In the genomic region with DNA sequence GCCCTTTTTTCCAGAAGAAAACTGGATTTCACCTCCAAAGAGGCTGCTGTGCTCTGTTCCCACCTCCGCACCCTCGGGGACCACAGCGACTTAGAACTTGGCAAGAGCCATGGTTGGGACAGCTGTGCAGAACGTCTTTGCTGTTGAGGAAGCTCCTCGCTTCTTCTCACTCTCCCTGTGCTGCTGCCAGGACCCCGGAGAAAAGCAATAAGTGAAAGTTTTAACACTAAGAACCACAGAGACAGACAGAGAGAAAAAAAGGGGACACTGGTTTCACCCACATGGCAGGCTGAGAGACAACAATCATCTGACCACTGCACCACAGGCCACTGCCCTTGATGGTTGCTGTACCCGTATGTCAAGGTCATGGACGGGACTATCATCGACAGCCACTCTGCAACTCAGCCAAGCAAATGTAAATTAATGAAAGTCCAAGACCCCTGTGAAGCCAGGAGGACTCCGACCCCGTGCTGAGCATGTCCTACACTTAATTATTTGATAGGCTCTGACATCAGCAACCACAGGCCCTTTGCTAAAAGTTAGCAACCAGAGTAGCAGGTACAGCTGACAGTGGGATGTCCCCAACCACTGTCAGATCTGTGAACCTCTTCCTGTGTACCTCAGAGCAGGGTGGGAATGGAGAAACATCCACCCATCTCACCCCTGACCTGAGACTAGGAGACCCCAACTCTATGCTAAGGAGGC, we compare ENCODE assay signal across 21 mouse cellular contexts.
A peak's percentile ranks its signal among the peaks of the same experiment; 100 is the strongest.
DNase-seq lines count a peak whose midpoint lies in the region; ATAC-seq and TF ChIP-seq lines count a peak whose summit lies in the region.
"Had no signal": no experiment of that assay in that cellular context is flagged by ENCODE, and none has a peak within 500 bp of the region (broad histone marks: within the 10 kb centered on the region; RNA-seq: fewer than 3 reads in every experiment).

No protein-coding gene starts in this region.

- H3K4me2 ChIP-seq in heart, embryonic 12.5 days = no peak overlapping the region
- H3K4me2 ChIP-seq in midbrain, embryonic 11.5 days = no peak overlapping the region
- H3K4me2 ChIP-seq in embryonic facial prominence, embryonic 12.5 days (replicated peaks) = no peak overlapping the region
- peak overlapping the region; percentile 13; the same call in 1 of the 2 replicates for H3K4me2 ChIP-seq in limb, embryonic 14.5 days (replicated peaks; ENCODE audit: low read depth, low read length, severe bottlenecking)
- no peak overlapping the region for H3K4me2 ChIP-seq in forebrain, postnatal 0 days (ENCODE audit: low read depth)
- H3K4me2 ChIP-seq: heart, embryonic 13.5 days; hindbrain, embryonic 15.5 days; intestine, embryonic 15.5 days; liver, embryonic 13.5 days; lung, embryonic 14.5 days; stomach, embryonic 15.5 days had no signal

- H3K4me3 ChIP-seq in heart, embryonic 12.5 days = no peak overlapping the region
- no peak overlapping the region for H3K4me3 ChIP-seq in midbrain, embryonic 11.5 days (ENCODE audit: low read depth, low read length)
- no peak overlapping the region for H3K4me3 ChIP-seq in midbrain, embryonic 10.5 days
- H3K4me3 ChIP-seq in embryonic facial prominence, embryonic 12.5 days = no peak overlapping the region
- H3K4me3 ChIP-seq in limb, embryonic 14.5 days (replicated peaks; ENCODE audit: low read length) = no peak overlapping the region
- H3K4me3 ChIP-seq in forebrain, postnatal 0 days (ENCODE audit: low read depth, low read length) = no peak overlapping the region
- H3K4me3 ChIP-seq: heart, embryonic 13.5 days; hindbrain, embryonic 15.5 days; intestine, embryonic 15.5 days; liver, embryonic 13.5 days; stomach, embryonic 15.5 days had no signal

- no peak overlapping the region for H3K27ac ChIP-seq in heart, embryonic 12.5 days (ENCODE audit: poor library complexity, severe bottlenecking)
- no peak overlapping the region for H3K27ac ChIP-seq in midbrain, embryonic 11.5 days (ENCODE audit: low read depth, low read length)
- no peak overlapping the region for H3K27ac ChIP-seq in midbrain, embryonic 10.5 days (replicated peaks)
- peak overlapping the region; percentile 83 for H3K27ac ChIP-seq in embryonic facial prominence, embryonic 12.5 days
- H3K27ac ChIP-seq in limb, embryonic 14.5 days (replicated peaks; ENCODE audit: low read depth, low read length) = peak overlapping the region; percentile 35; the same call in 1 of the 2 replicates
- H3K27ac ChIP-seq in forebrain, postnatal 0 days (ENCODE audit: low read depth, low read length) = no peak overlapping the region
- H3K27ac ChIP-seq: heart, embryonic 13.5 days; hindbrain, embryonic 15.5 days; intestine, embryonic 15.5 days; liver, embryonic 13.5 days; stomach, embryonic 15.5 days had no signal

- H3K9ac ChIP-seq in heart, embryonic 12.5 days = no peak overlapping the region
- no peak overlapping the region for H3K9ac ChIP-seq in midbrain, embryonic 11.5 days (ENCODE audit: low read length)
- no peak overlapping the region for H3K9ac ChIP-seq in embryonic facial prominence, embryonic 12.5 days
- H3K9ac ChIP-seq in limb, embryonic 14.5 days (ENCODE audit: low read depth, low read length, severe bottlenecking) = no peak overlapping the region
- H3K9ac ChIP-seq in forebrain, postnatal 0 days = no peak overlapping the region
- H3K9ac ChIP-seq: heart, embryonic 13.5 days; hindbrain, embryonic 15.5 days; intestine, embryonic 15.5 days; liver, embryonic 13.5 days; lung, embryonic 14.5 days; stomach, embryonic 15.5 days had no signal

- no peaks in the 10 kb centered on the region for H3K36me3 ChIP-seq in heart, embryonic 12.5 days
- H3K36me3 ChIP-seq in midbrain, embryonic 11.5 days (ENCODE audit: control insufficient read depth, insufficient read depth, low read length) = no peaks in the 10 kb centered on the region
- no peaks in the 10 kb centered on the region for H3K36me3 ChIP-seq in midbrain, embryonic 10.5 days
- H3K36me3 ChIP-seq in embryonic facial prominence, embryonic 12.5 days = no peaks in the 10 kb centered on the region
- H3K36me3 ChIP-seq in limb, embryonic 14.5 days (ENCODE audit: control insufficient read depth, insufficient read depth, low read length) = no peaks in the 10 kb centered on the region
- H3K36me3 ChIP-seq in forebrain, postnatal 0 days (ENCODE audit: insufficient read depth) = no peaks in the 10 kb centered on the region
- H3K36me3 ChIP-seq: heart, embryonic 13.5 days; hindbrain, embryonic 15.5 days; intestine, embryonic 15.5 days; liver, embryonic 13.5 days; stomach, embryonic 15.5 days had no signal

- H3K27me3 ChIP-seq in heart, embryonic 12.5 days (replicated peaks) = 0 out of 2 replicates have a peak, but pooled peaks cover 2% of the 10 kb centered on the region
- H3K27me3 ChIP-seq in midbrain, embryonic 11.5 days (ENCODE audit: control insufficient read depth, insufficient read depth, low read length) = no peaks in the 10 kb centered on the region
- H3K27me3 ChIP-seq in midbrain, embryonic 10.5 days (ENCODE audit: low read depth, poor library complexity, severe bottlenecking) = 0 out of 2 replicates have a peak, but pooled peaks cover 5% of the 10 kb centered on the region
- H3K27me3 ChIP-seq in embryonic facial prominence, embryonic 12.5 days = no peaks in the 10 kb centered on the region
- H3K27me3 ChIP-seq in limb, embryonic 14.5 days (ENCODE audit: control insufficient read depth, insufficient read depth, low read length) = no peaks in the 10 kb centered on the region; the same call in 1 of the 2 replicates
- H3K27me3 ChIP-seq in forebrain, postnatal 0 days (ENCODE audit: insufficient read depth, low read length) = no peaks in the 10 kb centered on the region
- H3K27me3 ChIP-seq: hindbrain, embryonic 15.5 days; intestine, embryonic 15.5 days; liver, embryonic 13.5 days; stomach, embryonic 15.5 days had no signal

- DNase-seq in heart, adult 11 months = peak; percentile 91
- DNase-seq in midbrain, embryonic 11.5 days (ENCODE audit: low spot score, missing footprints) = peak; percentile 54
- no peak for DNase-seq in midbrain, embryonic 10.5 days (ENCODE audit: low spot score)
- no peak for DNase-seq in limb, embryonic 14.5 days (ENCODE audit: low spot score)
- DNase-seq in forebrain, postnatal 0 days = no peak
- DNase-seq: B cell, adult 2 months; cerebellum, adult 9-10 months; gastrocnemius, postnatal 25 days; heart, postnatal 36 days; kidney, postnatal 36 days; liver, embryonic 13.5 days; lung, postnatal 36 days; thymus, adult 18-20 months had no signal

- no peak for TF ChIP-seq POLR2A in limb, embryonic 14.5 days (IDR thresholded peaks at IDR 0.05; ENCODE audit: borderline replicate concordance, extremely low read depth, insufficient read depth, insufficient read length)

- H3K4me1 ChIP-seq in heart, embryonic 12.5 days (replicated peaks) = peaks cover 32% of the 10 kb centered on the region
- H3K4me1 ChIP-seq in midbrain, embryonic 11.5 days (ENCODE audit: control insufficient read depth, insufficient read depth, low read length) = peaks cover 11% of the 10 kb centered on the region; the same call in 1 of the 2 replicates
- peaks cover 27% of the 10 kb centered on the region for H3K4me1 ChIP-seq in midbrain, embryonic 10.5 days
- peaks cover 38% of the 10 kb centered on the region for H3K4me1 ChIP-seq in embryonic facial prominence, embryonic 12.5 days
- H3K4me1 ChIP-seq in limb, embryonic 14.5 days (ENCODE audit: control insufficient read depth, insufficient read depth, low read length) = peaks cover 44% of the 10 kb centered on the region
- no peaks in the 10 kb centered on the region for H3K4me1 ChIP-seq in forebrain, postnatal 0 days (ENCODE audit: insufficient read depth)
- H3K4me1 ChIP-seq: hindbrain, embryonic 15.5 days; liver, embryonic 13.5 days had no signal

- H3K9me3 ChIP-seq in heart, embryonic 12.5 days (replicated peaks) = no peaks in the 10 kb centered on the region
- H3K9me3 ChIP-seq in midbrain, embryonic 11.5 days (ENCODE audit: control insufficient read depth, low read length) = no peaks in the 10 kb centered on the region
- H3K9me3 ChIP-seq in midbrain, embryonic 10.5 days (replicated peaks) = no peaks in the 10 kb centered on the region
- no peaks in the 10 kb centered on the region for H3K9me3 ChIP-seq in embryonic facial prominence, embryonic 12.5 days
- no peaks in the 10 kb centered on the region for H3K9me3 ChIP-seq in limb, embryonic 14.5 days (ENCODE audit: control insufficient read depth, low read length)
- no peaks in the 10 kb centered on the region for H3K9me3 ChIP-seq in forebrain, postnatal 0 days (ENCODE audit: low read length)
- H3K9me3 ChIP-seq: heart, embryonic 13.5 days; hindbrain, embryonic 15.5 days; intestine, embryonic 15.5 days; liver, embryonic 13.5 days; stomach, embryonic 15.5 days had no signal

- 68% methylated on average over 11 of the region's 11 CpGs for WGBS in heart, embryonic 12.5 days
- WGBS in midbrain, embryonic 11.5 days = 83% methylated on average over 11 of the region's 11 CpGs
- WGBS in midbrain, embryonic 10.5 days = 92% methylated on average over 11 of the region's 11 CpGs
- 66% methylated on average over 11 of the region's 11 CpGs for WGBS in embryonic facial prominence, embryonic 12.5 days
- WGBS in limb, embryonic 14.5 days = 46% methylated on average over 11 of the region's 11 CpGs
- WGBS in forebrain, postnatal 0 days = 84% methylated on average over 11 of the region's 11 CpGs

- no peak for TF ChIP-seq CTCF in forebrain, postnatal 0 days (IDR thresholded peaks at IDR 0.05; ENCODE audit: low read depth)

- no peak for ATAC-seq in heart, embryonic 12.5 days (ENCODE audit: insufficient number of reproducible peaks, low FRiP score)
- no peak for ATAC-seq in midbrain, embryonic 11.5 days (ENCODE audit: low FRiP score)
- no peak for ATAC-seq in embryonic facial prominence, embryonic 12.5 days (ENCODE audit: insufficient number of reproducible peaks, insufficient read depth, low FRiP score, low TSS enrichment)
- ATAC-seq in limb, embryonic 14.5 days (ENCODE audit: low FRiP score, low read depth) = no peak
- no peak for ATAC-seq in forebrain, postnatal 0 days
- ATAC-seq: forebrain, embryonic 16.5 days; intestine, embryonic 15.5 days had no signal

Comparison
In these comparisons a context has a peak if more than half of its experiments do, and no peak if none do; other contexts are left out.
1. DNase-seq: peak in heart, adult 11 months (single experiment) and midbrain, embryonic 11.5 days (single experiment); none in midbrain, embryonic 10.5 days (single experiment), limb, embryonic 14.5 days (single experiment) and forebrain, postnatal 0 days (single experiment).
2. H3K27ac ChIP-seq: peak in embryonic facial prominence, embryonic 12.5 days (single experiment) and limb, embryonic 14.5 days (single experiment); none in heart, embryonic 12.5 days (single experiment), midbrain, embryonic 11.5 days (single experiment), midbrain, embryonic 10.5 days (single experiment) and forebrain, postnatal 0 days (single experiment).